Mouse (Mus musculus) colon, adult 2 months (tissue): Measurements from ENCODE around the gene Skida1. TPM values are rescaled to one million over a fixed set of nuclear protein-coding genes. Genes with fewer than 3 reads are reported as not detected.

Source experiments
- polyA plus RNA-seq: library from polyadenylated mRNA; depleted of rRNA; stranded (reverse); fragments of >200 nt; gene quantifications from 2 replicates; pipeline ENCODE4 v1.2.3, GENCODE M21; 2012; rRNA removed

The Skida1 gene
- polyA plus RNA-seq = 0.47 and 0.62 TPM in 2 replicates

GRCm38 (mm10) chr2:18048453-18049075, at the start of gene Skida1:
Gene Skida1, minus strand, starts transcription at chr2:18049051.

GRCm38 (mm10) chr2:18055016-18055928, 6.4 kb upstream of the Skida1 start, which contains the start of gene Mllt10:
Gene Mllt10, plus strand, starts transcription at chr2:18055237.

GRCm38 (mm10) chr2:18037491-18037890, 11.4 kb downstream of the Skida1 start, which contains the start of gene A930004D18Rik:
Gene A930004D18Rik, minus strand, starts transcription at chr2:18037737.

GRCm38 (mm10) chr2:17996858-17997257, 52.0 kb downstream of the Skida1 start, which contains the start of gene H2al2a:
Gene H2al2a, minus strand, starts transcription at chr2:17996958.

Other genes with a start within 250 kb of the Skida1 start
- gene H2al2a, start 52.1 kb downstream of the Skida1 start, polyA plus RNA-seq = not detected in 2 replicates
- 0.54 and 0.63 TPM in 2 replicates for gene A930004D18Rik, start 11.3 kb downstream of the Skida1 start, polyA plus RNA-seq
- 23.5 and 29.1 TPM in 2 replicates for gene Mllt10, start 6.2 kb upstream of the Skida1 start, polyA plus RNA-seq